Mouse (Mus musculus): ENCODE measurements around the gene Ptgr2. TPM values are rescaled to one million over a fixed set of nuclear protein-coding genes. Genes with fewer than 3 reads are reported as not detected.
"Not testable (repeated sequence)": the region's sequence is repeated elsewhere in the genome, so short reads cannot be mapped to it uniquely, and the experiment has no call there.

The Ptgr2 gene
- 29.1 and 31.3 TPM in 2 replicates for polyA plus RNA-seq (2015; fragmentation: Nextera tagmentation; extraction: Ambion mirVana)

DNA sequence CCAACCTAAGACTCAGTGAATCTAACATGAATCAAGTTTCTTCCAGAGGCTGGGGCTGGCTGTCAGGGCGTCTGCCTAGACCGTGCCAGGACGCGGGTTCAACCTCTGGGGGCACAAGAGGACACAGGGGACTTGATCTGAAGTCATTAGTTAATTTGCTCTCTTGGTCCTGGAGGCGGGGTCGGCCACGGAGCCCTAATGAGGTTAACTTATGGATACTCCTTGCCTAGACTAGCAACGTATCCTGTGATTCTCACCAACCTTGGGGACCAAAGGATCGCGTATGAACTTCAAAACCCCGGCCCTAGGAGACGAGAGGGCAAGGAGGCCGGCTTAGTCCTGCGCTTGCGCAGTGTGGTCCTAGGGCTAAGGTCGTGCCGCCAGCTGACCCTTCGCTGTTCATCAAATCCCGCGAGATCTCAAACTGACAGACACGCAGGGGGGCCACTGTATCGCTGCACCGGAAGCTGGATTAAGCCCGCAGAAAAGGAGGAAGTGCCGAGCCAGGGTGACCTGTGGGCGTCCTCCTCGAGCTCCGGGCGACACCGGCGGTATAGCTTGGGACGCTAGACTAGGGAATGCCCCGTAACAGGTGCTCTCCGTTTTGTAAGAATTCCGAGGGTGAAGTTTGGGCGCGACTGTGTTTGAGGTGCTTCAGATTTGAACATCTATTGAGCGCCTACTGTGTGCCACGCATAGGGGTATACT lies at the start of gene Ptgr2:
Ptgr2 (plus strand) TSS at position 348 of the 708 bp plus-strand sequence.
- Histone ChIP-seq H3K4me2 (ENCODE audit: low read depth, low read length) (peak within 1 kb of the TSS; percentile 86), H3K9ac (ENCODE audit: low read length) (peak within 1 kb of the TSS; percentile 79), H3K4me1 (replicated peaks; ENCODE audit: control insufficient read depth, insufficient read depth, low read length) (peaks cover 6% of the 10 kb centered on the region), H3K27me3 (ENCODE audit: control insufficient read depth, insufficient read depth, low read depth, low read length) (no peaks in the 10 kb centered on the region), H3K27ac (ENCODE audit: low read length) (peak within 1 kb of the TSS; percentile 61), H3K4me3 (ENCODE audit: low read length) (peak within 1 kb of the TSS; percentile 70), H3K9me3 (ENCODE audit: control insufficient read depth, low read length) (no peaks in the 10 kb centered on the region), H3K36me3 (ENCODE audit: control insufficient read depth, insufficient read depth, low read length) (no peaks in the 10 kb centered on the region)
- WGBS = under 1% methylated on average over 39 of the region's 39 CpGs
- peak; percentile 99 for ATAC-seq (ENCODE audit: low read depth)

DNA sequence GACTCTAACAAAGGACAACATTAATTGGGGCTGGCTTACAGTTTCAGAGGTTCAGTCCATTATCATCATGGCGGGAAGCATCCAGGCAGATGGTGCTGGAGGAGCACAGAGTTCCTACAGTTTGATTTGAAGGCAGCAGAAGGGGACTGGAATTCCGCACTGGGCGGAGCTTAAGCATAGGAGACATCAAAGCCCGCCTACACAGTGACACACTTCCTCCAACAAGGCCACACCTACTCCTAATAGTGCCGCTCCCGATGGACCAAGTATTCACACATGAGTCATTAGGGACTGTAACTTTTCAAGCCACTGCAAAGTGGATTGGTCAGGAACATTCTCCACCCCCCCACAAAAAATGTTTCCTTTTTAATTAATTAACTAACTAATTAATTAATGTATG lies 49.5 kb upstream of the Ptgr2 start:
- Histone ChIP-seq H3K4me1 (replicated peaks; ENCODE audit: control insufficient read depth, insufficient read depth, low read length) (no peaks in the 10 kb centered on the region), H3K9ac (ENCODE audit: low read length) (no peak overlapping the region), H3K4me2 (ENCODE audit: low read depth, low read length) (no peak overlapping the region), H3K27me3 (ENCODE audit: control insufficient read depth, insufficient read depth, low read depth, low read length) (no peaks in the 10 kb centered on the region), H3K36me3 (ENCODE audit: control insufficient read depth, insufficient read depth, low read length) (no peaks in the 10 kb centered on the region), H3K9me3 (ENCODE audit: control insufficient read depth, low read length) (no peaks in the 10 kb centered on the region), H3K4me3 (ENCODE audit: low read length) (no peak overlapping the region), H3K27ac (ENCODE audit: low read length) (no peak overlapping the region)
- 89% methylated on average over 6 of the region's 6 CpGs for WGBS
- ATAC-seq (ENCODE audit: low read depth) = no peak

- 80% methylated on average over 10 of the region's 10 CpGs for WGBS
- Histone ChIP-seq H3K9me3 (ENCODE audit: control insufficient read depth, low read length) (no peaks in the 10 kb centered on the region), H3K4me3 (ENCODE audit: low read length) (no peak overlapping the region), H3K9ac (ENCODE audit: low read length) (no peak overlapping the region), H3K4me1 (replicated peaks; ENCODE audit: control insufficient read depth, insufficient read depth, low read length) (no peaks in the 10 kb centered on the region), H3K4me2 (ENCODE audit: low read depth, low read length) (no peak overlapping the region), H3K27ac (ENCODE audit: low read length) (no peak overlapping the region), H3K27me3 (ENCODE audit: control insufficient read depth, insufficient read depth, low read depth, low read length) (no peaks in the 10 kb centered on the region), H3K36me3 (ENCODE audit: control insufficient read depth, insufficient read depth, low read length) (no peaks in the 10 kb centered on the region)
- ATAC-seq (ENCODE audit: low read depth) = no peak
These were observed 48.9 kb upstream of the Ptgr2 start for GRCm38 (mm10) chr12:84235981-84236752.

DNA sequence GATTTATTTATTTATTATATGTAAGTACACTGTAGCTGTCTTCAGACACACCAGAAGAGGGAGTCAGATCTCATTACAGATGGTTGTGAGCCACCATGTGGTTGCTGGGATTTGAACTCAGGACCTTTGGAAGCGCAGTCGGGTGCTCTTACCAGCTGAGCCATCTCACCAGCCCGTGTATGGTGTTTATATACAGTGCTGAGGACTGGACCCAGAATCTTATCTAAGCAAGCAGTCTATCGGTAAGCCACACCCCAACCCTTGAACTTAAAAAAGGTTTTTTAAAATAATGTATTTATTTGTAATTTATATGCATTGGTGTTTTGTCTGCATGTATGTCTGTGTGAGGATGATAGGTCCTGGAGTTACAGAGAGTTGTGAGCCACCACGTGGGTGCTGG lies 48.0 kb upstream of the Ptgr2 start:
- WGBS = 76% methylated on average over 5 of the region's 5 CpGs
- ATAC-seq (ENCODE audit: low read depth); H3K4me3 ChIP-seq (ENCODE audit: low read length); H3K9ac ChIP-seq (ENCODE audit: low read length); H3K36me3 ChIP-seq (ENCODE audit: control insufficient read depth, insufficient read depth, low read length); H3K4me1 ChIP-seq (replicated peaks; ENCODE audit: control insufficient read depth, insufficient read depth, low read length); H3K4me2 ChIP-seq (ENCODE audit: low read depth, low read length); H3K9me3 ChIP-seq (ENCODE audit: control insufficient read depth, low read length); H3K27me3 ChIP-seq (ENCODE audit: control insufficient read depth, insufficient read depth, low read depth, low read length); H3K27ac ChIP-seq (ENCODE audit: low read length): not testable (repeated sequence)

DNA sequence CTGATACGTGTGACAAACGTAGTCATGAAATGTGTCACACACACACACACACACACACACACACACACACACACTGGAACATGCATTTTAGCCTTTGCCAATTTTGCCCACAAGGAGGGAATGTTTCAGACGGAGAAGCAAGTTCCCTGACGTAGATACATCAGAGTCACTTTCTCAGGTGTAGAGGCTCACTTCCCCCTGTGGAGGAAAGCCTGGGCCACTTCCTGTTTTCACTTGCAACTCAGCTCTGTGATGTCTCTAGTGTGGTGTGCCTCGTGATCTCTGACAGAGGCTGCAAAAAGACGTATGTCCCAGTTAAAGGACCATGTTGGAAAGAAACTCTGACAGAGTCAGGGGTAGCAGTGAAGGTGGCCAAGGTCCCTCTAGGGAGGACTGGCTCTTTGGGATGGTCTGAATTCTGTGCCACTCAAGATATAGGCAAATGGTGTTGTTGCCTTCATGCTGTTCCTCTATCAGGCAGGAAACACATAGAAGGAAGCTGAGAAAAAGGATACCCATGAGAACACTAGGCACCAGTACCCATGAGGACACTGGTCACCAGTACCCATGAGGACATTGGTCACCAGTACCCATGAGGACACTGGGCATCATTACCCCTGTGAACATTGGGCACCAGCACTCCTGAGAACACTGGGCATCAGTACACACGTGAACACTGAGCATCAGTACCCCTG lies 41.8 kb upstream of the Ptgr2 start:
- 59% methylated on average over 7 of the region's 7 CpGs for WGBS
- H3K27me3 ChIP-seq (ENCODE audit: control insufficient read depth, insufficient read depth, low read depth, low read length) = no peaks in the 10 kb centered on the region
- H3K4me2 ChIP-seq (ENCODE audit: low read depth, low read length) = no peak overlapping the region
- no peaks in the 10 kb centered on the region for H3K9me3 ChIP-seq (ENCODE audit: control insufficient read depth, low read length)
- no peak overlapping the region for H3K27ac ChIP-seq (ENCODE audit: low read length)
- no peaks in the 10 kb centered on the region for H3K36me3 ChIP-seq (ENCODE audit: control insufficient read depth, insufficient read depth, low read length)
- H3K9ac ChIP-seq (ENCODE audit: low read length) = no peak overlapping the region
- no peaks in the 10 kb centered on the region for H3K4me1 ChIP-seq (replicated peaks; ENCODE audit: control insufficient read depth, insufficient read depth, low read length)
- ATAC-seq (ENCODE audit: low read depth) = no peak
- no peak overlapping the region for H3K4me3 ChIP-seq (ENCODE audit: low read length)

GRCm38 (mm10) chr12:84245683-84246082 lies 39.3 kb upstream of the Ptgr2 start:
- no peaks in the 10 kb centered on the region for H3K4me1 ChIP-seq (replicated peaks; ENCODE audit: control insufficient read depth, insufficient read depth, low read length)
- no peak overlapping the region for H3K9ac ChIP-seq (ENCODE audit: low read length)
- H3K4me3 ChIP-seq (ENCODE audit: low read length) = no peak overlapping the region
- no peaks in the 10 kb centered on the region for H3K27me3 ChIP-seq (ENCODE audit: control insufficient read depth, insufficient read depth, low read depth, low read length)
- ATAC-seq (ENCODE audit: low read depth) = no peak
- H3K4me2 ChIP-seq (ENCODE audit: low read depth, low read length) = no peak overlapping the region
- no peak overlapping the region for H3K27ac ChIP-seq (ENCODE audit: low read length)
- H3K36me3 ChIP-seq (ENCODE audit: control insufficient read depth, insufficient read depth, low read length) = no peaks in the 10 kb centered on the region
- no peaks in the 10 kb centered on the region for H3K9me3 ChIP-seq (ENCODE audit: control insufficient read depth, low read length)
- 70% methylated on average over 5 of the region's 5 CpGs for WGBS

GRCm38 (mm10) chr12:84249217-84249616 lies 35.8 kb upstream of the Ptgr2 start:
- Histone ChIP-seq H3K27ac (ENCODE audit: low read length) (no peak overlapping the region), H3K4me3 (ENCODE audit: low read length) (no peak overlapping the region), H3K9ac (ENCODE audit: low read length) (no peak overlapping the region), H3K4me1 (replicated peaks; ENCODE audit: control insufficient read depth, insufficient read depth, low read length) (no peaks in the 10 kb centered on the region), H3K27me3 (ENCODE audit: control insufficient read depth, insufficient read depth, low read depth, low read length) (no peaks in the 10 kb centered on the region), H3K9me3 (ENCODE audit: control insufficient read depth, low read length) (peaks cover 2% of the 10 kb centered on the region; the same call in 1 of the 2 replicates), H3K4me2 (ENCODE audit: low read depth, low read length) (no peak overlapping the region), H3K36me3 (ENCODE audit: control insufficient read depth, insufficient read depth, low read length) (no peaks in the 10 kb centered on the region)
- 0 out of 2 replicates have a peak, but pooled peaks have one; percentile 23 for ATAC-seq (ENCODE audit: low read depth)
- 6% methylated on average over 3 of the region's 3 CpGs for WGBS

DNA sequence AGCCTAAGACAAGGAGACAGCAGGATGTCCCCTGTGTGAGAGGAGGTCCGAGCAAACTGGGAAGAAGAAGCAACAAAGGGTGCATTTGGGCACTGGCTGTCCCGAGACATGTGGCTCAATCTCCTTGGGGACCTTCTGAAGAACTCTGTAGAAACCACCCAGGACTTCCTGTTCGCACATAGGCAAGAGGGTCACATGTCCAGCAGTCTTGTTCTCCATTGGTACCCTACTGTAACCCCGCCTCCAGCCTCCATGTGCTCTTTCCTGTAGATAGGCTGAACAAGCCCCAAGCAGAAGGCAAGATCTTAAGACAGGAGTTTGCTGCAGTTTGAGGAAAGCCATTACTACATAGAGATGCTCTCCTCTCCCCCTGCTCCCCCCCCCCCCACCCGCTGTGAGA lies 32.2 kb upstream of the Ptgr2 start:
- Histone ChIP-seq H3K27ac (ENCODE audit: low read length) (no peak overlapping the region), H3K4me1 (replicated peaks; ENCODE audit: control insufficient read depth, insufficient read depth, low read length) (no peaks in the 10 kb centered on the region), H3K36me3 (ENCODE audit: control insufficient read depth, insufficient read depth, low read length) (no peaks in the 10 kb centered on the region), H3K4me2 (ENCODE audit: low read depth, low read length) (no peak overlapping the region), H3K27me3 (ENCODE audit: control insufficient read depth, insufficient read depth, low read depth, low read length) (no peaks in the 10 kb centered on the region), H3K4me3 (ENCODE audit: low read length) (no peak overlapping the region), H3K9ac (ENCODE audit: low read length) (no peak overlapping the region), H3K9me3 (ENCODE audit: control insufficient read depth, low read length) (peaks cover 2% of the 10 kb centered on the region; the same call in 1 of the 2 replicates)
- ATAC-seq (ENCODE audit: low read depth) = no peak
- 84% methylated on average over 5 of the region's 5 CpGs for WGBS

DNA sequence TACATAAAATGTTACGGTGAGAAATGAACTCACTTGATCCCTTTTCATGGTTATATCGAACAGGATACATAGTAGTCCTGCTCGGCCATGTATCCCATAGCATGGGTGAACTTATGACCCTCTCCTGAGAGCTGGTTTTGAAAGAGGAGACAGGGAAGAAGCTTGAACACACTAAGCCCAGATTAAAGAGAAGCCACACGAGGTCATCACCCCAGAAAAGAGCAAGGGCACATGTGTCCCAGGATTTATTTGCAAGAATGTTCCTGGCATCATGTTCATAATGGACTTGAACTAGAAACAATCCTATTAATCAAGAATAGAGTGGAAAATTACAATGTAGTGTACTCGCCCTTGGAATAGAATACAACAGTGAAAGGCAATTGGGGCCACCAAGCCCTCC lies 30.1 kb upstream of the Ptgr2 start:
- Histone ChIP-seq H3K4me3 (ENCODE audit: low read length) (no peak overlapping the region), H3K9ac (ENCODE audit: low read length) (no peak overlapping the region), H3K4me1 (replicated peaks; ENCODE audit: control insufficient read depth, insufficient read depth, low read length) (no peaks in the 10 kb centered on the region), H3K27me3 (ENCODE audit: control insufficient read depth, insufficient read depth, low read depth, low read length) (no peaks in the 10 kb centered on the region), H3K36me3 (ENCODE audit: control insufficient read depth, insufficient read depth, low read length) (no peaks in the 10 kb centered on the region), H3K4me2 (ENCODE audit: low read depth, low read length) (no peak overlapping the region), H3K9me3 (ENCODE audit: control insufficient read depth, low read length) (peaks cover 2% of the 10 kb centered on the region; the same call in 1 of the 2 replicates), H3K27ac (ENCODE audit: low read length) (no peak overlapping the region)
- 66% methylated on average over 5 of the region's 5 CpGs for WGBS
- ATAC-seq (ENCODE audit: low read depth) = no peak
